Mouse (Mus musculus) forebrain, embryonic 16.5 days (tissue): ENCODE data around the gene Spin1. TPM values are rescaled to one million over a fixed set of nuclear protein-coding genes. Genes with fewer than 3 reads are reported as not detected.

Source experiments
- ATAC-seq: fragments of 200-750 bp; cut with Nextera tagmentation; 2 replicates; pipeline ENCODE4 v1.8.0; 2017; ENCODE audit warnings: mild to moderate bottlenecking, moderate library complexity
- H3K27ac ChIP-seq: fragments of 300-500 bp; sonication (generic); 2 replicates; pipeline ENCODE4 v1.5.1; 2014; ENCODE audit warnings: low read length, control low read depth
- H3K27me3 ChIP-seq: fragments of 300-500 bp; sonication (generic); replicated peaks from 2 replicates; pipeline ENCODE4 v1.6.1; 2014; ENCODE audit warnings: low read length; ENCODE audit not compliant: control insufficient read depth, insufficient read depth
- H3K36me3 ChIP-seq: fragments of 300-500 bp; sonication (generic); 2 replicates; pipeline ENCODE4 v1.6.1; 2014; ENCODE audit not compliant: control insufficient read depth, insufficient read depth
- H3K4me1 ChIP-seq: fragments of 300-500 bp; sonication (generic); replicated peaks from 2 replicates; pipeline ENCODE4 v1.6.1; 2014; ENCODE audit warnings: low read length; ENCODE audit not compliant: control insufficient read depth, insufficient read depth
- H3K4me2 ChIP-seq: fragments of 300-500 bp; sonication (generic); 2 replicates; pipeline ENCODE4 v1.6.1; 2014; ENCODE audit warnings: mild to moderate bottlenecking, low read length, control low read depth
- H3K4me3 ChIP-seq: fragments of 300-500 bp; sonication (generic); replicated peaks from 2 replicates; pipeline ENCODE4 v1.5.1; 2014; ENCODE audit warnings: mild to moderate bottlenecking, low read length, control low read depth
- H3K9ac ChIP-seq: fragments of 300-500 bp; sonication (generic); replicated peaks from 2 replicates; pipeline ENCODE4 v1.6.1; 2014; ENCODE audit warnings: low read depth, low read length, control low read depth
- H3K9me3 ChIP-seq: fragments of 300-500 bp; sonication (generic); 2 replicates; pipeline ENCODE4 v1.6.1; 2016; ENCODE audit warnings: low read length; ENCODE audit not compliant: control insufficient read depth
- WGBS: fragments of 180-500 bp; shearing (Covaris S2); extraction: QIAGEN DNeasy Blood & Tissue Kit; methylation state at CpG from one replicate; pipeline ENCODE4 v1.1.7; 2014; 5-methylcytosine and 5-hydroxymethylcytosine counted together
- polyA plus RNA-seq: library from polyadenylated mRNA; unstranded; fragments of >200 nt; fragmentation: Nextera tagmentation; extraction: Ambion mirVana; gene quantifications from 2 replicates; pipeline ENCODE4 v1.2.1, GENCODE M21; 2015

Gene Spin1
- polyA plus RNA-seq, 1 experiment from 2014 or later = 192 TPM

- H3K9me3 ChIP-seq = no peaks in the 10 kb centered on the region
- no peak for ATAC-seq
- no peak overlapping the region for H3K4me3 ChIP-seq
- peaks cover 12% of the 10 kb centered on the region for H3K4me1 ChIP-seq
- no peaks in the 10 kb centered on the region for H3K36me3 ChIP-seq
- WGBS = 87% methylated on average over 7 of the region's 7 CpGs
- H3K27me3 ChIP-seq = peaks cover 3% of the 10 kb centered on the region; the same call in 1 of the 2 replicates
- H3K9ac ChIP-seq = no peak overlapping the region
- no peak overlapping the region for H3K4me2 ChIP-seq
- H3K27ac ChIP-seq = no peak overlapping the region
These were observed 71.9 kb downstream of the Spin1 start for GRCm38 (mm10) chr13:51172601-51173000.

- ATAC-seq = no peak
- H3K27me3 ChIP-seq = no peaks in the 10 kb centered on the region
- 0 out of 2 replicates have a peak, but pooled peaks cover 3% of the 10 kb centered on the region for H3K4me1 ChIP-seq
- no peak overlapping the region for H3K4me3 ChIP-seq
- H3K4me2 ChIP-seq = no peak overlapping the region
- no peaks in the 10 kb centered on the region for H3K36me3 ChIP-seq
- 91% methylated on average over 10 of the region's 10 CpGs for WGBS
- no peak overlapping the region for H3K27ac ChIP-seq
- H3K9ac ChIP-seq = no peak overlapping the region
- no peaks in the 10 kb centered on the region for H3K9me3 ChIP-seq
These were observed 78.3 kb downstream of the Spin1 start for GRCm38 (mm10) chr13:51178932-51179331.

- H3K9me3 ChIP-seq = no peaks in the 10 kb centered on the region
- no peak overlapping the region for H3K4me3 ChIP-seq
- ATAC-seq = no peak
- no peaks in the 10 kb centered on the region for H3K36me3 ChIP-seq
- H3K27me3 ChIP-seq = no peaks in the 10 kb centered on the region
- 0 out of 2 replicates have a peak, but pooled peaks cover 3% of the 10 kb centered on the region for H3K4me1 ChIP-seq
- H3K9ac ChIP-seq = no peak overlapping the region
- no peak overlapping the region for H3K27ac ChIP-seq
- no peak overlapping the region for H3K4me2 ChIP-seq
- 29% methylated on average over 3 of the region's 3 CpGs for WGBS
These were observed 78.7 kb downstream of the Spin1 start for GRCm38 (mm10) chr13:51179362-51179761.

GRCm38 (mm10) chr13:51182236-51182635 is 81.6 kb downstream of the Spin1 start:
- Histone ChIP-seq H3K9ac (no peak overlapping the region), H3K4me3 (no peak overlapping the region), H3K27ac (no peak overlapping the region), H3K4me1 (0 out of 2 replicates have a peak, but pooled peaks cover 3% of the 10 kb centered on the region), H3K9me3 (no peaks in the 10 kb centered on the region), H3K27me3 (no peaks in the 10 kb centered on the region), H3K4me2 (no peak overlapping the region), H3K36me3 (no peaks in the 10 kb centered on the region)
- WGBS = 90% methylated on average over 7 of the region's 7 CpGs
- ATAC-seq = no peak

GRCm38 (mm10) chr13:51184896-51185295 is 84.2 kb downstream of the Spin1 start:
- no peak overlapping the region for H3K4me3 ChIP-seq
- 83% methylated on average over 3 of the region's 3 CpGs for WGBS
- no peak for ATAC-seq
- no peaks in the 10 kb centered on the region for H3K36me3 ChIP-seq
- no peaks in the 10 kb centered on the region for H3K4me1 ChIP-seq
- no peaks in the 10 kb centered on the region for H3K27me3 ChIP-seq
- no peaks in the 10 kb centered on the region for H3K9me3 ChIP-seq
- no peak overlapping the region for H3K27ac ChIP-seq
- H3K9ac ChIP-seq = no peak overlapping the region
- H3K4me2 ChIP-seq = no peak overlapping the region

GRCm38 (mm10) chr13:51190336-51190735 is 89.7 kb downstream of the Spin1 start:
- Histone ChIP-seq H3K4me2 (no peak overlapping the region), H3K4me1 (no peaks in the 10 kb centered on the region), H3K27ac (no peak overlapping the region), H3K9ac (no peak overlapping the region), H3K9me3 (no peaks in the 10 kb centered on the region), H3K27me3 (no peaks in the 10 kb centered on the region), H3K36me3 (no peaks in the 10 kb centered on the region), H3K4me3 (no peak overlapping the region)
- ATAC-seq = no peak
- WGBS = 53% methylated on average over 3 of the region's 3 CpGs

GRCm38 (mm10) chr13:51191416-51192140 is 90.9 kb downstream of the Spin1 start:
- Histone ChIP-seq H3K27ac (no peak overlapping the region), H3K4me3 (no peak overlapping the region), H3K4me2 (no peak overlapping the region), H3K9me3 (no peaks in the 10 kb centered on the region), H3K27me3 (no peaks in the 10 kb centered on the region), H3K4me1 (no peaks in the 10 kb centered on the region), H3K9ac (no peak overlapping the region), H3K36me3 (no peaks in the 10 kb centered on the region)
- 90% methylated on average over 6 of the region's 6 CpGs for WGBS
- ATAC-seq = no peak

- Histone ChIP-seq H3K9ac (no peak overlapping the region), H3K36me3 (no peaks in the 10 kb centered on the region), H3K9me3 (no peaks in the 10 kb centered on the region), H3K27me3 (no peaks in the 10 kb centered on the region), H3K27ac (no peak overlapping the region), H3K4me3 (no peak overlapping the region), H3K4me1 (no peaks in the 10 kb centered on the region), H3K4me2 (no peak overlapping the region)
- 93% methylated on average over 15 of the region's 15 CpGs for WGBS
- no peak for ATAC-seq
These were observed 93.2 kb downstream of the Spin1 start for GRCm38 (mm10) chr13:51193893-51194292.

- 91% methylated on average over 3 of the region's 3 CpGs for WGBS
- H3K9me3 ChIP-seq = peaks cover 2% of the 10 kb centered on the region; the same call in 1 of the 2 replicates
- no peak overlapping the region for H3K27ac ChIP-seq
- no peaks in the 10 kb centered on the region for H3K27me3 ChIP-seq
- H3K4me2 ChIP-seq = no peak overlapping the region
- no peaks in the 10 kb centered on the region for H3K36me3 ChIP-seq
- no peak overlapping the region for H3K9ac ChIP-seq
- H3K4me3 ChIP-seq = no peak overlapping the region
- no peaks in the 10 kb centered on the region for H3K4me1 ChIP-seq
- no peak for ATAC-seq
These were observed 97.0 kb downstream of the Spin1 start for GRCm38 (mm10) chr13:51197699-51198098.
